Mouse (Mus musculus) c-Kit-negative CD71-positive TER-119-positive erythroid progenitor cells, embryonic 14.5 days (primary cell): ENCODE results near the gene Tbx21.

ENCODE experiments used
- DNase-seq: peaks from one replicate; pipeline ENCODE4 v3.0.0-alpha.2; 2013; ENCODE audit warnings: low read depth, low spot score

The Tbx21 gene

GRCm38 (mm10) chr11:97132185-97132584 lies 17.1 kb upstream of the Tbx21 start:
- no peak for DNase-seq

GRCm38 (mm10) chr11:97131683-97132082 lies 16.6 kb upstream of the Tbx21 start:
- no peak for DNase-seq

- DNase-seq: no peak
Measured at GRCm38 (mm10) chr11:97130318-97130717, 15.2 kb upstream of the Tbx21 start.

- DNase-seq: no peak
Measured at GRCm38 (mm10) chr11:97128956-97129355, 13.8 kb upstream of the Tbx21 start.

- DNase-seq: no peak
Measured at GRCm38 (mm10) chr11:97127470-97128223, 12.5 kb upstream of the Tbx21 start.

GRCm38 (mm10) chr11:97126645-97127468 lies 11.7 kb upstream of the Tbx21 start:
- DNase-seq: no peak

GRCm38 (mm10) chr11:97124266-97125036 lies 9.3 kb upstream of the Tbx21 start:
- DNase-seq: no peak

GRCm38 (mm10) chr11:97123282-97123890 lies 8.3 kb upstream of the Tbx21 start:
- DNase-seq: no peak

GRCm38 (mm10) chr11:97120641-97121040 lies 5.5 kb upstream of the Tbx21 start:
- DNase-seq: no peak

- DNase-seq: no peak
Measured at GRCm38 (mm10) chr11:97120221-97120620, 5.1 kb upstream of the Tbx21 start.

GRCm38 (mm10) chr11:97115797-97116196 lies 666 bp upstream of the Tbx21 start:
- DNase-seq: no peak

GRCm38 (mm10) chr11:97112519-97113125 lies 2.5 kb downstream of the Tbx21 start:
- DNase-seq: no peak

- no peak for DNase-seq
Measured at GRCm38 (mm10) chr11:97108976-97109375, 6.2 kb downstream of the Tbx21 start.

- no peak for DNase-seq
Measured at GRCm38 (mm10) chr11:97104091-97104483, 11.0 kb downstream of the Tbx21 start.

GRCm38 (mm10) chr11:97103163-97104090 lies 11.7 kb downstream of the Tbx21 start:
- no peak for DNase-seq

GRCm38 (mm10) chr11:97101722-97102121 lies 13.4 kb downstream of the Tbx21 start:
- peak; percentile 15 for DNase-seq

- DNase-seq: no peak
Measured at GRCm38 (mm10) chr11:97098791-97099190, 16.3 kb downstream of the Tbx21 start.

- DNase-seq: no peak
Measured at GRCm38 (mm10) chr11:97094600-97094999, 20.5 kb downstream of the Tbx21 start.

GRCm38 (mm10) chr11:97086365-97086764 lies 28.8 kb downstream of the Tbx21 start:
- DNase-seq: no peak
